Mouse (Mus musculus) liver, embryonic 15.5 days (tissue): ENCODE measurements around the gene Grhl1. TPM values are rescaled to one million over a fixed set of nuclear protein-coding genes. Genes with fewer than 3 reads are reported as not detected.
"Not testable (repeated sequence)": the region's sequence is repeated elsewhere in the genome, so short reads cannot be mapped to it uniquely, and the experiment has no call there.

ENCODE experiments used
- ATAC-seq: fragments of 200-750 bp; cut with Nextera tagmentation; 2 replicates; pipeline ENCODE4 v1.8.0; 2017; ENCODE audit warnings: moderate number of reproducible peaks, mild to moderate bottlenecking, moderate library complexity; ENCODE audit not compliant: insufficient read depth
- H3K27ac ChIP-seq: fragments of 300-500 bp; sonication (generic); replicated peaks from 2 replicates; pipeline ENCODE4 v1.5.1; 2015; ENCODE audit warnings: mild to moderate bottlenecking, inconsistent platforms
- H3K27me3 ChIP-seq: fragments of 300-500 bp; sonication (generic); 2 replicates; pipeline ENCODE4 v1.6.1; 2015; ENCODE audit warnings: mild to moderate bottlenecking, inconsistent platforms
- H3K36me3 ChIP-seq: fragments of 300-500 bp; sonication (generic); replicated peaks from 2 replicates; pipeline ENCODE4 v1.6.1; 2015; ENCODE audit warnings: moderate library complexity, mild to moderate bottlenecking, inconsistent platforms
- H3K4me1 ChIP-seq: fragments of 300-500 bp; sonication (generic); replicated peaks from 2 replicates; pipeline ENCODE4 v1.6.1; 2015; ENCODE audit warnings: inconsistent platforms
- H3K4me2 ChIP-seq: fragments of 300-500 bp; sonication (generic); 2 replicates; pipeline ENCODE4 v1.6.1; 2015; ENCODE audit warnings: moderate library complexity, mild to moderate bottlenecking, inconsistent platforms
- H3K4me3 ChIP-seq: fragments of 300-500 bp; sonication (generic); replicated peaks from 2 replicates; pipeline ENCODE4 v1.5.1; 2015; ENCODE audit warnings: mild to moderate bottlenecking, inconsistent platforms
- H3K9ac ChIP-seq: fragments of 300-500 bp; sonication (generic); 2 replicates; pipeline ENCODE4 v1.6.1; 2015; ENCODE audit warnings: moderate library complexity, mild to moderate bottlenecking, inconsistent platforms
- H3K9me3 ChIP-seq: fragments of 300-500 bp; sonication (generic); replicated peaks from 2 replicates; pipeline ENCODE4 v1.6.1; 2016; ENCODE audit warnings: inconsistent platforms
- WGBS: fragments of 180-500 bp; shearing (Covaris S2); methylation state at CpG from one replicate; pipeline ENCODE4 v1.1.7; 2015; ENCODE audit warnings: mixed read lengths; ENCODE audit not compliant: insufficient replicate concordance; 5-methylcytosine and 5-hydroxymethylcytosine counted together
- polyA plus RNA-seq: library from polyadenylated mRNA; unstranded; fragments of >200 nt; fragmentation: Nextera tagmentation; extraction: Ambion mirVana; gene quantifications from 2 replicates; pipeline ENCODE4 v1.2.1, GENCODE M21; 2015

Grhl1 gene
- 0.48 and 0.60 TPM in 2 replicates for polyA plus RNA-seq

GRCm38 (mm10) chr12:24571523-24572392 is at the start of gene Grhl1:
Gene Grhl1 (plus strand): TSS chr12:24572283.
- H3K27ac ChIP-seq, result no peak within 1 kb of the TSS
- H3K9ac ChIP-seq, result peak within 1 kb of the TSS; percentile 65
- WGBS, result 3% methylated on average over 62 of the region's 64 CpGs
- no peaks in the 10 kb centered on the region for H3K36me3 ChIP-seq
- H3K9me3 ChIP-seq, result no peaks in the 10 kb centered on the region
- peak within 1 kb of the TSS; percentile 67 for H3K4me3 ChIP-seq
- peak; percentile 99 for ATAC-seq
- H3K4me1 ChIP-seq, result peaks cover 12% of the 10 kb centered on the region
- peaks cover 67% of the 10 kb centered on the region for H3K27me3 ChIP-seq
- peak within 1 kb of the TSS; percentile 95 for H3K4me2 ChIP-seq

GRCm38 (mm10) chr12:24525065-24525464 is 47.0 kb upstream of the Grhl1 start:
- ATAC-seq, H3K4me3 ChIP-seq, H3K9me3 ChIP-seq, H3K36me3 ChIP-seq, H3K4me1 ChIP-seq, H3K9ac ChIP-seq, H3K27me3 ChIP-seq, H3K27ac ChIP-seq, H3K4me2 ChIP-seq: not testable (repeated sequence)
- 75% methylated on average over 7 of the region's 7 CpGs for WGBS

GRCm38 (mm10) chr12:24536390-24536789 is 35.7 kb upstream of the Grhl1 start:
- Histone ChIP-seq H3K9me3 (no peaks in the 10 kb centered on the region), H3K9ac (no peak overlapping the region), H3K27ac (no peak overlapping the region), H3K36me3 (0 out of 2 replicates have a peak, but pooled peaks cover 4% of the 10 kb centered on the region), H3K4me1 (peaks cover 3% of the 10 kb centered on the region; the same call in 1 of the 2 replicates), H3K4me2 (no peak overlapping the region), H3K27me3 (no peaks in the 10 kb centered on the region), H3K4me3 (no peak overlapping the region)
- 27% methylated on average over 5 of the region's 5 CpGs for WGBS
- ATAC-seq, result no peak

GRCm38 (mm10) chr12:24537201-24537600 is 34.9 kb upstream of the Grhl1 start:
- 0 out of 2 replicates have a peak, but pooled peaks cover 4% of the 10 kb centered on the region for H3K36me3 ChIP-seq
- no peak overlapping the region for H3K4me3 ChIP-seq
- H3K9ac ChIP-seq, result no peak overlapping the region
- no peak overlapping the region for H3K27ac ChIP-seq
- no peaks in the 10 kb centered on the region for H3K27me3 ChIP-seq
- no peaks in the 10 kb centered on the region for H3K9me3 ChIP-seq
- no peak overlapping the region for H3K4me2 ChIP-seq
- ATAC-seq, result no peak
- H3K4me1 ChIP-seq, result peaks cover 3% of the 10 kb centered on the region; the same call in 1 of the 2 replicates
- WGBS, result 59% methylated on average over 2 of the region's 2 CpGs

DNA sequence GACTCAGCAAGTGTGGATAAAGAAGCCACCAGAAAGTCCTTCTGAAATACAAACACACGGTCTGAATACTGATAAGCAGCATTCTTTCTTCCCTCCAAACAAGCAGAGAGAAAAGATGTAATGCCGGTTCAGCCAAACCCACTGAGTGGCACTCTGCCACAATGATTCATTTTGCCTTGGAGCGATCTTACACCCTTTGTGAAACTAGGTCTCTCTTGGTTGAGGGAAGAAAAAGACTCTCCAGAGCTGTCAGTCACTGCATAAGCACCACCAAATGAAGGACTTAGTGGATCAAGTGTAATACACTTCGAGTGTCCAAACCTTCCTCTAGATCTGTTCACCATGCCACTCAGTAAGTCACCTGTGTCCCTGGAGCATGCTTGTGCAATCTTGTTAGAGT is 34.1 kb upstream of the Grhl1 start:
- Histone ChIP-seq H3K9me3 (no peaks in the 10 kb centered on the region), H3K27ac (no peak overlapping the region), H3K27me3 (no peaks in the 10 kb centered on the region), H3K9ac (no peak overlapping the region), H3K36me3 (0 out of 2 replicates have a peak, but pooled peaks cover under 1% of the 10 kb centered on the region), H3K4me1 (peaks cover 3% of the 10 kb centered on the region; the same call in 1 of the 2 replicates), H3K4me2 (no peak overlapping the region), H3K4me3 (no peak overlapping the region)
- no peak for ATAC-seq
- WGBS, result 50% methylated on average over 4 of the region's 4 CpGs

DNA sequence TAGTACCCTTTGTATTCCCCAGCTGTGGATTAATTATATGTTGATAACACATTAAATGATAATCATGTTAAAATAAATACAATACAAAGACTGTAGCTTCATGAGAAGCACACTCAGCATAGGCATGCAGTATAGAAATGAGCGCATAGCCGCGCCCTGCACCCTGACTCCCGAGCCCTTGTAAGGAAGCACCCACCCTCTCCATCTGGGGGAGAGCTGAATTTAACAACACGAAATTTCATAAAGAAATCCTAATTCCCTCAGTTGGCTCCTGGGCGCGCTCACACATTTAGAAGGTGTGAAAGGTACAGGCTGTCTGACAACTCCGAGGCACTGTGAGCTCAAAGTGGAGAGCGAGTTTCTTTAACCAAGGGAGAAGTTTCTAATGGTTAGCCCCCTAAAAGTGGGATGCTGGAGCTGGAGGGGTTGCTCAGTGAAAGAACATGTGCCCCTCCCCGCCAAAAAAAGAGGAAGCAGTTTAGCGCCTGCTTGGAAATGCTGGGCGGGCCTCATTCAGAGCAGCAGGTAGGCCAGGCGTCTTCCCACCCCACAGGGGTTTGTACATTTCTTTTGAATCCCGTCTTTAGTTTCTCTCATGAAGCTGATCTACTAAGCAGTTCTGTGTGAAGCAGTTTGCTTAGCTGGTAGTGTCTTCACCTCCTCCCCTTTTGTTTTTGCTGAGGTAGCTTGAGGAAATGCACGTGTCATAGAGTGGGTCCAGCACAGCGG is 30.5 kb upstream of the Grhl1 start:
- Histone ChIP-seq H3K27ac (no peak overlapping the region), H3K4me2 (no peak overlapping the region), H3K27me3 (no peaks in the 10 kb centered on the region), H3K4me3 (no peak overlapping the region), H3K9me3 (no peaks in the 10 kb centered on the region), H3K9ac (no peak overlapping the region), H3K36me3 (no peaks in the 10 kb centered on the region), H3K4me1 (no peaks in the 10 kb centered on the region)
- no peak for ATAC-seq
- WGBS, result 64% methylated on average over 16 of the region's 16 CpGs

GRCm38 (mm10) chr12:24547686-24548085 is 24.4 kb upstream of the Grhl1 start:
- ATAC-seq, result no peak
- Histone ChIP-seq H3K9me3 (no peaks in the 10 kb centered on the region), H3K36me3 (peaks cover 6% of the 10 kb centered on the region; the same call in 1 of the 2 replicates), H3K4me2 (no peak overlapping the region), H3K27me3 (no peaks in the 10 kb centered on the region), H3K27ac (no peak overlapping the region), H3K4me3 (no peak overlapping the region), H3K4me1 (no peaks in the 10 kb centered on the region), H3K9ac (no peak overlapping the region)
- whole genome bisulfite sequencing, result 55% methylated on average over 8 of the region's 8 CpGs

GRCm38 (mm10) chr12:24548885-24549284 is 23.2 kb upstream of the Grhl1 start:
- no peak overlapping the region for H3K4me3 ChIP-seq
- H3K27ac ChIP-seq, result no peak overlapping the region
- no peak for ATAC-seq
- no peak overlapping the region for H3K4me2 ChIP-seq
- H3K9me3 ChIP-seq, result no peaks in the 10 kb centered on the region
- 78% methylated on average over 6 of the region's 6 CpGs for WGBS
- H3K4me1 ChIP-seq, result no peaks in the 10 kb centered on the region
- no peak overlapping the region for H3K9ac ChIP-seq
- H3K36me3 ChIP-seq, result peaks cover 6% of the 10 kb centered on the region; the same call in 1 of the 2 replicates
- H3K27me3 ChIP-seq, result no peaks in the 10 kb centered on the region

GRCm38 (mm10) chr12:24552531-24552930 is 19.6 kb upstream of the Grhl1 start:
- Histone ChIP-seq H3K27ac (no peak overlapping the region), H3K36me3 (peaks cover 6% of the 10 kb centered on the region; the same call in 1 of the 2 replicates), H3K9me3 (no peaks in the 10 kb centered on the region), H3K27me3 (no peaks in the 10 kb centered on the region), H3K9ac (no peak overlapping the region), H3K4me3 (no peak overlapping the region), H3K4me2 (no peak overlapping the region), H3K4me1 (no peaks in the 10 kb centered on the region)
- ATAC-seq, result no peak
- 62% methylated on average over 2 of the region's 2 CpGs for WGBS

DNA sequence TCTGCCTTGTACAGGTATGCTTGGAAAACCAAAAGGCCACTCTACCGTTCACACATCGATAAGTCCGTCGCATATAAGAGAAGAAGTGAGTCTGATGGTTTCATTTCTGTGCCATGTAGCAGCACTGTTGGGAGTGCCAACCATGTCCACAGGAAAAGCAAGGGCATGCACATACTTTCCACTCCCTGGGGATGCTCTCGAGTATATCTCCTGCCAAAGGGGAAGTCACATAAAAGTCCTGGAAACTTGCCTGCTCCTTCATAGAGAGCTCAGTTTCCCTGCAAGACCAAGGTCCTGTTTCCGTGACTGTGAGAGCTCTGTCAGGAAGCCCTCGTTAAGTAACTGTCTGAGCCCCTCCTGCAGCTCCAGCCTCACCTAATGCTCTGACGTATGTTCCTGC is 16.1 kb upstream of the Grhl1 start:
- H3K4me3 ChIP-seq, result no peak overlapping the region
- H3K4me2 ChIP-seq, result no peak overlapping the region
- no peak for ATAC-seq
- no peaks in the 10 kb centered on the region for H3K4me1 ChIP-seq
- H3K36me3 ChIP-seq, result no peaks in the 10 kb centered on the region
- H3K9ac ChIP-seq, result no peak overlapping the region
- H3K27me3 ChIP-seq, result no peaks in the 10 kb centered on the region
- H3K27ac ChIP-seq, result no peak overlapping the region
- 67% methylated on average over 8 of the region's 8 CpGs for WGBS
- H3K9me3 ChIP-seq, result no peaks in the 10 kb centered on the region

GRCm38 (mm10) chr12:24563395-24563960 is 8.6 kb upstream of the Grhl1 start:
- peaks cover 6% of the 10 kb centered on the region; the same call in 1 of the 2 replicates for H3K27me3 ChIP-seq
- no peak overlapping the region for H3K4me2 ChIP-seq
- ATAC-seq, result no peak
- no peaks in the 10 kb centered on the region for H3K9me3 ChIP-seq
- H3K9ac ChIP-seq, result no peak overlapping the region
- H3K4me3 ChIP-seq, result no peak overlapping the region
- no peaks in the 10 kb centered on the region for H3K4me1 ChIP-seq
- H3K36me3 ChIP-seq, result no peaks in the 10 kb centered on the region
- no peak overlapping the region for H3K27ac ChIP-seq
- 49% methylated on average over 7 of the region's 7 CpGs for WGBS
